Mouse (Mus musculus) stomach, postnatal 0 days (tissue): ENCODE measurements around the gene Gm3409.

Experiments
- CTCF ChIP-seq: IDR thresholded peaks from 2 replicates; pipeline ENCODE4 v1.5.1; 2016; ENCODE audit warnings: antibody characterized with exemption, low read depth, mild to moderate bottlenecking, moderate library complexity
- EP300 ChIP-seq: optimal IDR thresholded peaks from 2 replicates; pipeline ENCODE3; 2016; ENCODE audit warnings: antibody characterized with exemption

DNA sequence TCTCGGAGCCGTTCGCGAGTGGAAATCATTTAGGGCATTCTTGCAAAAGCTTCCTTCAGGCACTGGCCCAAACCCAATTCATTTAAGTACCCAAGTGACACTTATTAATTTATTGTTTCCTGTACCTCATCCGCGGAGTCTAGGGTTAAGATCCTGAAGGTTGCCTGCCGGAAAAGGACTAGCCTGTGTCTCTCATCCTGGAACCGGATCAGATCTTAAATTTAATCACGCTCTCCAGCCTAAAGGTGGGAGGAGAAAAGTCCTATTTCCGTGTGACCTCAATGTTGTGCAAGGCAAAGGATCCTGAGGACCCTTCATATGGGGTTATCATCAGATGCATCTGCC is 47.8 kb downstream of the Gm3409 start:
- TF ChIP-seq CTCF (no peak), EP300 (no peak)
